8 mouse cellular contexts compared by ENCODE assay signal in genomic region chr12:65073611-65074178, GRCm38 (mm10). TPM values are rescaled to one million over a fixed set of nuclear protein-coding genes. Genes with fewer than 3 reads are reported as not detected.
DNase-seq lines count a peak whose midpoint lies in the region; ATAC-seq and TF ChIP-seq lines count a peak whose summit lies in the region.

Gene Fkbp3 (minus strand): TSS chr12:65074007.

- H3K36me3 ChIP-seq in hindbrain, embryonic 13.5 days, result peaks cover 7% of the 10 kb centered on the region

- CTCF ChIA-PET in Patski (lab: Charles Lee), result interaction anchor here (0.7 kb wide), 1 partner anchor 99 kb away, joined by 3 read pairs; the partner anchor contains the start of gene Mis18bp1

- ATAC-seq in Patski, result peak; percentile 94
- ATAC-seq in hindbrain, embryonic 13.5 days (ENCODE audit: low FRiP score), result peak; percentile 99

- POLR2A ChIA-PET in Patski (lab: Charles Lee), result no interaction called here

- H3K4me3 ChIP-seq in hindbrain, embryonic 13.5 days, result peak within 1 kb of the TSS; percentile 88

- peak within 1 kb of the TSS; percentile 96 for H3K27ac ChIP-seq in hindbrain, embryonic 13.5 days

- no peaks in the 10 kb centered on the region for H3K27me3 ChIP-seq in Patski
- H3K27me3 ChIP-seq in hindbrain, embryonic 13.5 days, result no peaks in the 10 kb centered on the region

- H3K9ac ChIP-seq in hindbrain, embryonic 13.5 days, result peak within 1 kb of the TSS; percentile 91

- TF ChIP-seq CTCF in Patski (IDR thresholded peaks at IDR 0.05), result no peak

- under 1% methylated on average over 49 of the region's 49 CpGs for WGBS in hindbrain, embryonic 13.5 days

- in situ Hi-C loops in Patski (cut with MboI; ENCODE audit: low pct_unique_long_range_greater_than_20kb), result no loop called here

- peak within 1 kb of the TSS; percentile 85 for H3K4me2 ChIP-seq in hindbrain, embryonic 13.5 days

- no peaks in the 10 kb centered on the region for H3K9me3 ChIP-seq in hindbrain, embryonic 13.5 days

- peaks cover 46% of the 10 kb centered on the region for H3K4me1 ChIP-seq in hindbrain, embryonic 13.5 days (replicated peaks)

- peak; percentile 72 for DNase-seq in Patski (ENCODE audit: low read depth, low spot score)
- DNase-seq in cerebellum, postnatal 14 days, result peak; percentile 97 to 99
- peak; percentile 92 to 96 for DNase-seq in frontal cortex, postnatal 14 days (ENCODE audit: low spot score in 2 of 2)
- peak; percentile 85 to 93 for DNase-seq in layer of hippocampus, postnatal 25 days (ENCODE audit: extremely low spot score in 1 of 2, low spot score in 1 of 2)
- DNase-seq in lung, postnatal 25 days (ENCODE audit: low spot score), result peak; percentile 97
- DNase-seq in retina, embryonic 14.5 days (ENCODE audit: low spot score), result peak; percentile 98
- DNase-seq in thymus, postnatal 4 days, result peak; percentile 98

RNA-seq across cellular contexts. Expression of gene Fkbp3, which starts in this region (rescaled TPM):
- 146 TPM for polyA plus RNA-seq in Patski (2021)
- 506 and 524 TPM in 2 replicates for polyA plus RNA-seq in hindbrain, embryonic 13.5 days (2015; fragmentation: Nextera tagmentation; extraction: Ambion mirVana)
- 100 to 1,000 TPM; 147 to 157 TPM for total RNA-seq in layer of hippocampus, postnatal 25 days (2021)

Comparison
In these comparisons a context has a peak if more than half of its experiments do, and no peak if none do; other contexts are left out.
1. Peak in every context shown above with its lines: DNase-seq, ATAC-seq, H3K4me3 ChIP-seq and H3K27ac ChIP-seq.